Mouse (Mus musculus) embryo, embryonic 11 days (tissue): ENCODE results near the gene 1700016H13Rik.

Experiments
- DNase-seq: peaks from one replicate; pipeline ENCODE4 v3.0.0-alpha.2; 2015

The 1700016H13Rik gene

GRCm38 (mm10) chr5:103671858-103672257 is 16.0 kb upstream of the 1700016H13Rik start:
- no peak for DNase-seq

GRCm38 (mm10) chr5:103665876-103666275 is 10.1 kb upstream of the 1700016H13Rik start:
- DNase-seq: no peak

- no peak for DNase-seq
Measured at GRCm38 (mm10) chr5:103664932-103665331, 9.1 kb upstream of the 1700016H13Rik start.

GRCm38 (mm10) chr5:103659571-103659970 is 3.8 kb upstream of the 1700016H13Rik start:
- peak; percentile 81 for DNase-seq

GRCm38 (mm10) chr5:103658921-103659320 is 3.1 kb upstream of the 1700016H13Rik start:
- no peak for DNase-seq

GRCm38 (mm10) chr5:103654780-103655179 is 1.0 kb downstream of the 1700016H13Rik start:
- no peak for DNase-seq

- peak; percentile 77 for DNase-seq
Measured at GRCm38 (mm10) chr5:103654225-103654624, 1.6 kb downstream of the 1700016H13Rik start.

GRCm38 (mm10) chr5:103647320-103647719 is 8.5 kb downstream of the 1700016H13Rik start:
- DNase-seq: no peak

GRCm38 (mm10) chr5:103644167-103644566 is 11.6 kb downstream of the 1700016H13Rik start:
- no peak for DNase-seq

GRCm38 (mm10) chr5:103637162-103637561 is 18.6 kb downstream of the 1700016H13Rik start:
- DNase-seq: no peak

- DNase-seq: no peak
Measured at GRCm38 (mm10) chr5:103629854-103630580, 25.8 kb downstream of the 1700016H13Rik start.

GRCm38 (mm10) chr5:103629111-103629764 is 26.6 kb downstream of the 1700016H13Rik start, which contains the start of gene Slc10a6:
Slc10a6 (minus strand) TSS chr5:103629403.
- DNase-seq: no peak

GRCm38 (mm10) chr5:103628499-103628898 is 27.3 kb downstream of the 1700016H13Rik start:
- no peak for DNase-seq

- no peak for DNase-seq
Measured at GRCm38 (mm10) chr5:103624831-103625230, 31.0 kb downstream of the 1700016H13Rik start.

- no peak for DNase-seq
Measured at GRCm38 (mm10) chr5:103622321-103622720, 33.5 kb downstream of the 1700016H13Rik start.

- DNase-seq: no peak
Measured at GRCm38 (mm10) chr5:103620301-103620973, 35.4 kb downstream of the 1700016H13Rik start.

- DNase-seq: no peak
Measured at GRCm38 (mm10) chr5:103617191-103617590, 38.6 kb downstream of the 1700016H13Rik start.

- DNase-seq: no peak
Measured at GRCm38 (mm10) chr5:103614356-103614755, 41.5 kb downstream of the 1700016H13Rik start.

GRCm38 (mm10) chr5:103612316-103612715 is 43.5 kb downstream of the 1700016H13Rik start:
- DNase-seq: no peak

GRCm38 (mm10) chr5:103610856-103611472 is 44.8 kb downstream of the 1700016H13Rik start:
- DNase-seq: no peak

GRCm38 (mm10) chr5:103610148-103610547 is 45.7 kb downstream of the 1700016H13Rik start:
- DNase-seq: no peak

- no peak for DNase-seq
Measured at GRCm38 (mm10) chr5:103605707-103606106, 50.1 kb downstream of the 1700016H13Rik start.
